Mouse (Mus musculus): ENCODE data around the gene Havcr2. TPM values are rescaled to one million over a fixed set of nuclear protein-coding genes. Genes with fewer than 3 reads are reported as not detected.

The Havcr2 gene
- polyA plus RNA-seq, 1 experiment from 2014 or later = 0.07 TPM

- Histone ChIP-seq H3K4me2 (ENCODE audit: low read length) (no peak overlapping the region), H3K4me1 (replicated peaks; ENCODE audit: control insufficient read depth, insufficient read depth, low read length) (no peaks in the 10 kb centered on the region), H3K27ac (ENCODE audit: low read depth) (no peak overlapping the region), H3K9me3 (ENCODE audit: control insufficient read depth, low read length) (no peaks in the 10 kb centered on the region), H3K4me3 (ENCODE audit: low read depth, low read length) (no peak overlapping the region), H3K9ac (ENCODE audit: low read length) (no peak overlapping the region), H3K27me3 (replicated peaks; ENCODE audit: control insufficient read depth, insufficient read depth, low read length) (no peaks in the 10 kb centered on the region), H3K36me3 (ENCODE audit: control insufficient read depth, insufficient read depth, low read length) (peaks cover 47% of the 10 kb centered on the region; the same call in 1 of the 2 replicates)
- 89% methylated on average over 5 of the region's 5 CpGs for WGBS
- DNase-seq (ENCODE audit: low spot score) (no peak), ATAC-seq (replicated peaks; ENCODE audit: low FRiP score, low TSS enrichment, low read depth) (no peak)
These were observed 10.8 kb upstream of the Havcr2 start for GRCm38 (mm10) chr11:46443979-46444378.

GRCm38 (mm10) chr11:46446150-46446549 lies 8.6 kb upstream of the Havcr2 start:
- Histone ChIP-seq H3K27ac (ENCODE audit: low read depth) (no peak overlapping the region), H3K4me2 (ENCODE audit: low read length) (no peak overlapping the region), H3K9me3 (ENCODE audit: control insufficient read depth, low read length) (no peaks in the 10 kb centered on the region), H3K36me3 (ENCODE audit: control insufficient read depth, insufficient read depth, low read length) (peaks cover 27% of the 10 kb centered on the region; the same call in 1 of the 2 replicates), H3K4me1 (replicated peaks; ENCODE audit: control insufficient read depth, insufficient read depth, low read length) (no peaks in the 10 kb centered on the region), H3K9ac (ENCODE audit: low read length) (no peak overlapping the region), H3K4me3 (ENCODE audit: low read depth, low read length) (no peak overlapping the region), H3K27me3 (replicated peaks; ENCODE audit: control insufficient read depth, insufficient read depth, low read length) (no peaks in the 10 kb centered on the region)
- 90% methylated on average over 6 of the region's 6 CpGs for WGBS
- DNase-seq (ENCODE audit: low spot score) (no peak), ATAC-seq (replicated peaks; ENCODE audit: low FRiP score, low TSS enrichment, low read depth) (no peak)

- Histone ChIP-seq H3K4me2 (ENCODE audit: low read length) (no peak overlapping the region), H3K27ac (ENCODE audit: low read depth) (no peak overlapping the region), H3K9me3 (ENCODE audit: control insufficient read depth, low read length) (no peaks in the 10 kb centered on the region), H3K9ac (ENCODE audit: low read length) (no peak overlapping the region), H3K36me3 (ENCODE audit: control insufficient read depth, insufficient read depth, low read length) (peaks cover 10% of the 10 kb centered on the region; the same call in 1 of the 2 replicates), H3K4me1 (replicated peaks; ENCODE audit: control insufficient read depth, insufficient read depth, low read length) (no peaks in the 10 kb centered on the region), H3K4me3 (ENCODE audit: low read depth, low read length) (no peak overlapping the region), H3K27me3 (replicated peaks; ENCODE audit: control insufficient read depth, insufficient read depth, low read length) (no peaks in the 10 kb centered on the region)
- DNase-seq (ENCODE audit: low spot score) = no peak
- WGBS = 76% methylated on average over 13 of the region's 13 CpGs
- no peak for ATAC-seq (replicated peaks; ENCODE audit: low FRiP score, low TSS enrichment, low read depth)
These were observed 6.9 kb upstream of the Havcr2 start for GRCm38 (mm10) chr11:46447644-46448484.

- no peak for ATAC-seq (replicated peaks; ENCODE audit: low FRiP score, low TSS enrichment, low read depth)
- WGBS = 71% methylated on average over 11 of the region's 11 CpGs
These were observed 5.2 kb upstream of the Havcr2 start for GRCm38 (mm10) chr11:46449461-46450080.

GRCm38 (mm10) chr11:46459960-46460359 lies 5.2 kb downstream of the Havcr2 start:
- Histone ChIP-seq H3K27me3 (replicated peaks; ENCODE audit: control insufficient read depth, insufficient read depth, low read length) (no peaks in the 10 kb centered on the region), H3K4me3 (ENCODE audit: low read depth, low read length) (no peak overlapping the region), H3K9ac (ENCODE audit: low read length) (no peak overlapping the region), H3K9me3 (ENCODE audit: control insufficient read depth, low read length) (no peaks in the 10 kb centered on the region), H3K4me2 (ENCODE audit: low read length) (no peak overlapping the region), H3K36me3 (ENCODE audit: control insufficient read depth, insufficient read depth, low read length) (no peaks in the 10 kb centered on the region), H3K4me1 (replicated peaks; ENCODE audit: control insufficient read depth, insufficient read depth, low read length) (no peaks in the 10 kb centered on the region), H3K27ac (ENCODE audit: low read depth) (no peak overlapping the region)
- ATAC-seq (replicated peaks; ENCODE audit: low FRiP score, low TSS enrichment, low read depth) = no peak
- no peak for DNase-seq (ENCODE audit: low spot score)
- WGBS = 75% methylated on average over 3 of the region's 3 CpGs

More at GRCm38 (mm10) chr11:46449461-46450080, 5.2 kb upstream of the Havcr2 start:
- no peak overlapping the region for H3K4me2 ChIP-seq (ENCODE audit: low read length)
- no peak for DNase-seq (ENCODE audit: low spot score)
- no peaks in the 10 kb centered on the region for H3K27me3 ChIP-seq (replicated peaks; ENCODE audit: control insufficient read depth, insufficient read depth, low read length)
- no peak overlapping the region for H3K27ac ChIP-seq (ENCODE audit: low read depth)
- H3K9ac ChIP-seq (ENCODE audit: low read length) = no peak overlapping the region
- H3K36me3 ChIP-seq (ENCODE audit: control insufficient read depth, insufficient read depth, low read length) = no peaks in the 10 kb centered on the region; the same call in 1 of the 2 replicates
- no peaks in the 10 kb centered on the region for H3K4me1 ChIP-seq (replicated peaks; ENCODE audit: control insufficient read depth, insufficient read depth, low read length)
- H3K9me3 ChIP-seq (ENCODE audit: control insufficient read depth, low read length) = no peaks in the 10 kb centered on the region
- H3K4me3 ChIP-seq (ENCODE audit: low read depth, low read length) = no peak overlapping the region

- Histone ChIP-seq H3K27ac (ENCODE audit: low read depth) (no peak overlapping the region), H3K9ac (ENCODE audit: low read length) (no peak overlapping the region), H3K36me3 (ENCODE audit: control insufficient read depth, insufficient read depth, low read length) (no peaks in the 10 kb centered on the region), H3K4me1 (replicated peaks; ENCODE audit: control insufficient read depth, insufficient read depth, low read length) (no peaks in the 10 kb centered on the region), H3K9me3 (ENCODE audit: control insufficient read depth, low read length) (no peaks in the 10 kb centered on the region), H3K27me3 (replicated peaks; ENCODE audit: control insufficient read depth, insufficient read depth, low read length) (no peaks in the 10 kb centered on the region), H3K4me2 (ENCODE audit: low read length) (no peak overlapping the region), H3K4me3 (ENCODE audit: low read depth, low read length) (no peak overlapping the region)
- 67% methylated on average over 5 of the region's 5 CpGs for WGBS
- DNase-seq (ENCODE audit: low spot score) (no peak), ATAC-seq (replicated peaks; ENCODE audit: low FRiP score, low TSS enrichment, low read depth) (no peak)
These were observed 6.6 kb downstream of the Havcr2 start for GRCm38 (mm10) chr11:46461362-46461761.

GRCm38 (mm10) chr11:46461931-46462330 lies 7.2 kb downstream of the Havcr2 start:
- Histone ChIP-seq H3K4me3 (ENCODE audit: low read depth, low read length) (no peak overlapping the region), H3K4me1 (replicated peaks; ENCODE audit: control insufficient read depth, insufficient read depth, low read length) (no peaks in the 10 kb centered on the region), H3K36me3 (ENCODE audit: control insufficient read depth, insufficient read depth, low read length) (no peaks in the 10 kb centered on the region), H3K27ac (ENCODE audit: low read depth) (no peak overlapping the region), H3K9ac (ENCODE audit: low read length) (no peak overlapping the region), H3K27me3 (replicated peaks; ENCODE audit: control insufficient read depth, insufficient read depth, low read length) (no peaks in the 10 kb centered on the region), H3K9me3 (ENCODE audit: control insufficient read depth, low read length) (no peaks in the 10 kb centered on the region), H3K4me2 (ENCODE audit: low read length) (no peak overlapping the region)
- 60% methylated on average over 5 of the region's 5 CpGs for WGBS
- ATAC-seq (replicated peaks; ENCODE audit: low FRiP score, low TSS enrichment, low read depth) = no peak
- DNase-seq (ENCODE audit: low spot score) = no peak

GRCm38 (mm10) chr11:46466878-46467277 lies 12.1 kb downstream of the Havcr2 start:
- DNase-seq (ENCODE audit: low spot score) (no peak), ATAC-seq (replicated peaks; ENCODE audit: low FRiP score, low TSS enrichment, low read depth) (no peak)
- Histone ChIP-seq H3K27ac (ENCODE audit: low read depth) (no peak overlapping the region), H3K9me3 (ENCODE audit: control insufficient read depth, low read length) (no peaks in the 10 kb centered on the region), H3K27me3 (replicated peaks; ENCODE audit: control insufficient read depth, insufficient read depth, low read length) (no peaks in the 10 kb centered on the region), H3K9ac (ENCODE audit: low read length) (no peak overlapping the region), H3K4me1 (replicated peaks; ENCODE audit: control insufficient read depth, insufficient read depth, low read length) (no peaks in the 10 kb centered on the region), H3K36me3 (ENCODE audit: control insufficient read depth, insufficient read depth, low read length) (no peaks in the 10 kb centered on the region), H3K4me2 (ENCODE audit: low read length) (no peak overlapping the region), H3K4me3 (ENCODE audit: low read depth, low read length) (no peak overlapping the region)
- 93% methylated on average over 2 of the region's 2 CpGs for WGBS
